Mouse (Mus musculus) adipocyte (in vitro differentiated cells): ENCODE measurements around the gene Uhrf1bp1.

Experiments used
- DNase-seq: peaks from one replicate; pipeline ENCODE4 v3.0.0-alpha.2; 2016; ENCODE audit warnings: low spot score

Uhrf1bp1 gene

GRCm38 (mm10) chr17:27839469-27840252 is 16.6 kb upstream of the Uhrf1bp1 start:
- peak; percentile 98 for DNase-seq

GRCm38 (mm10) chr17:27848351-27848750 is 7.9 kb upstream of the Uhrf1bp1 start:
- no peak for DNase-seq

- DNase-seq: peak; percentile 92
Measured at GRCm38 (mm10) chr17:27851076-27851475, 5.2 kb upstream of the Uhrf1bp1 start.

GRCm38 (mm10) chr17:27856798-27857648 is 782 bp downstream of the Uhrf1bp1 start:
- peak; percentile 74 for DNase-seq

- DNase-seq: peak; percentile 46
Measured at GRCm38 (mm10) chr17:27857649-27858475, 1.6 kb downstream of the Uhrf1bp1 start.

- DNase-seq: no peak
Measured at GRCm38 (mm10) chr17:27859131-27859530, 2.9 kb downstream of the Uhrf1bp1 start.

GRCm38 (mm10) chr17:27865461-27865860 is 9.2 kb downstream of the Uhrf1bp1 start:
- peak; percentile 29 for DNase-seq

GRCm38 (mm10) chr17:27866737-27867136 is 10.5 kb downstream of the Uhrf1bp1 start:
- no peak for DNase-seq

GRCm38 (mm10) chr17:27871851-27872250 is 15.6 kb downstream of the Uhrf1bp1 start:
- DNase-seq: peak; percentile 53

GRCm38 (mm10) chr17:27873583-27873982 is 17.3 kb downstream of the Uhrf1bp1 start:
- no peak for DNase-seq

GRCm38 (mm10) chr17:27874510-27874909 is 18.3 kb downstream of the Uhrf1bp1 start:
- DNase-seq: no peak

- DNase-seq: peak; percentile 64
Measured at GRCm38 (mm10) chr17:27881518-27881917, 25.3 kb downstream of the Uhrf1bp1 start.

- DNase-seq: peak; percentile 77
Measured at GRCm38 (mm10) chr17:27883129-27883528, 26.9 kb downstream of the Uhrf1bp1 start.

- no peak for DNase-seq
Measured at GRCm38 (mm10) chr17:27883994-27884393, 27.8 kb downstream of the Uhrf1bp1 start.

- DNase-seq: peak; percentile 82
Measured at GRCm38 (mm10) chr17:27886499-27887210, 30.4 kb downstream of the Uhrf1bp1 start.

GRCm38 (mm10) chr17:27907512-27908205 is 51.4 kb downstream of the Uhrf1bp1 start:
- DNase-seq: peak; percentile 93

GRCm38 (mm10) chr17:27908206-27908887 is 52.1 kb downstream of the Uhrf1bp1 start:
- DNase-seq: no peak

GRCm38 (mm10) chr17:27908888-27909621 is 52.8 kb downstream of the Uhrf1bp1 start, which contains the start of gene Anks1:
Gene Anks1 (plus strand): TSS chr17:27909306.
- peak; percentile 88 for DNase-seq
